Mouse (Mus musculus) heart, adult 2 months (tissue): ENCODE measurements at regions not wholly inside any gene's neighbourhood (a gene's known extent, or its start where the extent isn't known, plus 50 kb on each side); places are given as distances from the start of the nearest gene placed in this dataset.

ENCODE experiments used
- DNase-seq, 2 experiments: peaks; one replicate each; pipeline ENCODE4 v3.0.0; 2021
- H3K27ac ChIP-seq: fragments of 200-600 bp; 2 replicates; pipeline ENCODE4 v1.8.1; 2022
- H3K27me3 ChIP-seq: fragments of 200-500 bp; 2 replicates; pipeline ENCODE4 v1.6.1; 2012; ENCODE audit warnings: mild to moderate bottlenecking, low read length, inconsistent platforms, mixed read lengths; ENCODE audit not compliant: control insufficient read depth, insufficient read depth
- H3K36me3 ChIP-seq: fragments of 200-500 bp; 2 replicates; pipeline ENCODE4 v1.6.1; 2012; ENCODE audit warnings: low read length, inconsistent platforms; ENCODE audit not compliant: control insufficient read depth, insufficient read depth
- H3K4me1 ChIP-seq: fragments of 200-500 bp; 2 replicates; pipeline ENCODE4 v1.6.1; 2011; ENCODE audit warnings: low read length; ENCODE audit not compliant: control insufficient read depth, insufficient read depth
- H3K4me3 ChIP-seq: fragments of 200-600 bp; 2 replicates; pipeline ENCODE4 v1.8.1; 2022
- H3K79me2 ChIP-seq: fragments of 200-500 bp; replicated peaks from 2 replicates; pipeline ENCODE4 v1.6.1; 2012; ENCODE audit warnings: mild to moderate bottlenecking, inconsistent platforms, low read length, moderate library complexity, mixed read lengths; ENCODE audit not compliant: control insufficient read depth, insufficient read depth
- H3K9ac ChIP-seq: fragments of 200-500 bp; 2 replicates; pipeline ENCODE4 v1.6.1; 2012; ENCODE audit warnings: low read depth, mild to moderate bottlenecking, control low read depth, inconsistent platforms, low read length, mixed read lengths
- CTCF ChIP-seq: fragments of 200-600 bp; IDR thresholded peaks from 2 replicates; pipeline ENCODE4 v1.8.1; 2022; ENCODE audit warnings: antibody characterized with exemption, mild to moderate bottlenecking, moderate library complexity
- EP300 ChIP-seq: fragments of 200-500 bp; IDR thresholded peaks from 2 replicates; pipeline ENCODE4 v1.6.1; 2011; ENCODE audit warnings: low read depth, low read length, control low read depth; ENCODE audit not compliant: insufficient read depth
- POLR2A ChIP-seq: fragments of 200-500 bp; IDR thresholded peaks from 2 replicates; pipeline ENCODE4 v1.6.1; 2011; ENCODE audit warnings: mild to moderate bottlenecking, low read depth, low read length, control low read depth; ENCODE audit not compliant: insufficient read depth
- WGBS: fragments of 180-500 bp; shearing (Covaris S2); methylation state at CpG from one replicate; pipeline ENCODE4 v1.1.7; 2018; 5-methylcytosine and 5-hydroxymethylcytosine counted together
- intact Hi-C: fragments of 180-260 bp; cut with DNase I; formaldehyde crosslinking; loops from one replicate; pipeline ENCODE4 v1.15.1; 2025

- Histone ChIP-seq H3K9ac (no peak overlapping the region), H3K27ac (peak overlapping the region; percentile 27; the same call in 1 of the 2 replicates), H3K36me3 (no peaks in the 10 kb centered on the region), H3K79me2 (no peaks in the 10 kb centered on the region), H3K27me3 (no peaks in the 10 kb centered on the region), H3K4me3 (no peak overlapping the region), H3K4me1 (no peaks in the 10 kb centered on the region; the same call in 1 of the 2 replicates)
- peak in 1 of 2 experiments; percentile 20 for DNase-seq
- intact Hi-C loops: no loop called here
- WGBS: 43% methylated on average over 1 of the region's 1 CpGs
- TF ChIP-seq CTCF: no peak
Measured at GRCm38 (mm10) chr3:38076835-38077234, 352.5 kb upstream of the Gm5148 start.

DNA sequence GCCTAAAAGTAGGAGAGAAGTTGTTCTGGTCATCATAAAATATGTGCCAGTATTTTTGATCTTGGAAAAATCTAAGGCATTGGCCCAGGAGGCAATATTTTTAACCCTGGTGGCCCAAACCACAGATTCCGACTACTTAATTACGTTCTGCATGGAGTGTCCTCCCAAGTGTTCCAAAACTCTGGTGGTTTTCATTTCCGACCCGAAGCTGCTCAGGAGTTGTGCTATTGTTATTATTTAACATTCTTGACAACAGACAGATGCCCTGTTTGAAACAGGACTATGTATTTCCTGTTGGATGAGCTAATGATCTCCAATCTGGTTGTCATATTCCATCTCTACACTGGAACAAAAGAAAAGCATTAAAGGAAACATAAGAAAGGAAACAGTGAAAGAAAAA lies 349.7 kb upstream of the Gm5148 start:
- intact Hi-C loops: no loop called here
- Histone ChIP-seq H3K4me3 (no peak overlapping the region), H3K36me3 (no peaks in the 10 kb centered on the region), H3K27me3 (no peaks in the 10 kb centered on the region), H3K4me1 (no peaks in the 10 kb centered on the region; the same call in 1 of the 2 replicates), H3K9ac (no peak overlapping the region), H3K27ac (no peak overlapping the region), H3K79me2 (no peaks in the 10 kb centered on the region)
- DNase-seq: no peak
- 72% methylated on average over 4 of the region's 4 CpGs for WGBS
- TF ChIP-seq POLR2A (no peak), EP300 (no peak)

GRCm38 (mm10) chr3:38055627-38056026 lies 331.3 kb upstream of the Gm5148 start:
- 80% methylated on average over 9 of the region's 9 CpGs for WGBS

GRCm38 (mm10) chr3:38052941-38053340 lies 328.7 kb upstream of the Gm5148 start:
- no peak overlapping the region for H3K9ac ChIP-seq
- no peak overlapping the region for H3K4me3 ChIP-seq
- WGBS: 85% methylated on average over 7 of the region's 7 CpGs
- no peak for DNase-seq
- no peaks in the 10 kb centered on the region for H3K36me3 ChIP-seq
- intact Hi-C loops: no loop called here
- TF ChIP-seq CTCF: no peak
- TF ChIP-seq EP300: no peak
- TF ChIP-seq POLR2A: no peak
- no peaks in the 10 kb centered on the region for H3K27me3 ChIP-seq
- no peaks in the 10 kb centered on the region for H3K4me1 ChIP-seq
- no peaks in the 10 kb centered on the region for H3K79me2 ChIP-seq
- no peak overlapping the region for H3K27ac ChIP-seq

More at GRCm38 (mm10) chr3:38055627-38056026, 331.3 kb upstream of the Gm5148 start:
- TF ChIP-seq EP300 (no peak), CTCF (no peak), POLR2A (no peak)
- Histone ChIP-seq H3K9ac (no peak overlapping the region), H3K79me2 (no peaks in the 10 kb centered on the region), H3K27me3 (no peaks in the 10 kb centered on the region), H3K4me1 (no peaks in the 10 kb centered on the region), H3K27ac (no peak overlapping the region), H3K4me3 (no peak overlapping the region), H3K36me3 (no peaks in the 10 kb centered on the region)
- intact Hi-C loops: no loop called here
- DNase-seq: no peak

DNA sequence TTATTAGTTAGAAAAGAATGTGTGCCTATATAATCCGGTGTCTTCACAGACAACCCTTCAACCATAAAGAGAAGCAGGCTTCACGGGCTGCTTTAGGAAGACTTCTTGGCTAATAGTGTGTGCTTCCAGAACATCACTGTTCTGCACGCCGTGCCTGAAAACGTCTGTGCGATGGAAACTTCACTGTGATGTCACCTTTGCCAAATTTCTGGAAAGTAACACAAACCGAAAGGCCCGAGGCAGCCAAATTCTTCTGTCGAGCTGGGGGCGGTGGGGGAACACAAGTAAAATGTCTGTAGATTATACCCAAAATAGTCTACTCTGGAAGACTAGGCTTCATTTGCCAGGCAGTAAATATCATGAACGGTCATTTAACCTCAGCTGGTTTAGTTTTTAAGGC lies 327.5 kb upstream of the Gm5148 start:
- Histone ChIP-seq H3K79me2 (no peaks in the 10 kb centered on the region), H3K27me3 (no peaks in the 10 kb centered on the region), H3K27ac (no peak overlapping the region), H3K4me1 (no peaks in the 10 kb centered on the region), H3K9ac (no peak overlapping the region), H3K4me3 (no peak overlapping the region), H3K36me3 (no peaks in the 10 kb centered on the region)
- TF ChIP-seq CTCF (no peak), POLR2A (no peak), EP300 (no peak)
- intact Hi-C loops: no loop called here
- DNase-seq: no peak
- 85% methylated on average over 11 of the region's 11 CpGs for WGBS

DNA sequence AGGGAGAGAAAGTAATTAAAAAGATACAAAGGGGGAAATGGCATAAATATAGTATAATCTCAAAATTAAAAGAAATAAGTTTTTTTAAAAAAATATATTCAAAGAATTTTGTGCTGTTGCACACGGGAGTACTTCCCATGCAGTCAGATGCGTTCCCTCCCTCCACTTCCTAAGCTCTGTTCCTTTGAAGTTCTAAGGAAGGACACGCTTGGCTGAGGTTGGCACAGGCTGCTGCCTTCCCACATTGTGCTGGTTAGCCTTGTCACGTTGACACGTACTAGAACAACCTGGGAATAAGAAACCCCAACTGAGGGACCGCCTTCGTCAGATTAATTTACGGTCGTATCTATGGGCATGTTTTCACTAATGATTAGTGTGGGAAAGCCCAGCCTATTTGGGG lies 326.6 kb upstream of the Gm5148 start:
- H3K36me3 ChIP-seq: no peaks in the 10 kb centered on the region
- no peaks in the 10 kb centered on the region for H3K4me1 ChIP-seq
- no peak for DNase-seq
- no peak overlapping the region for H3K4me3 ChIP-seq
- H3K27ac ChIP-seq: no peak overlapping the region
- H3K79me2 ChIP-seq: no peaks in the 10 kb centered on the region
- H3K27me3 ChIP-seq: no peaks in the 10 kb centered on the region
- no peak overlapping the region for H3K9ac ChIP-seq
- intact Hi-C loops: no loop called here
- 67% methylated on average over 9 of the region's 9 CpGs for WGBS
- TF ChIP-seq CTCF (no peak), EP300 (no peak), POLR2A (no peak)

GRCm38 (mm10) chr3:38050366-38050765 lies 326.1 kb upstream of the Gm5148 start:
- Histone ChIP-seq H3K79me2 (no peaks in the 10 kb centered on the region), H3K36me3 (no peaks in the 10 kb centered on the region), H3K4me1 (no peaks in the 10 kb centered on the region), H3K4me3 (no peak overlapping the region), H3K9ac (no peak overlapping the region), H3K27me3 (no peaks in the 10 kb centered on the region), H3K27ac (no peak overlapping the region)
- TF ChIP-seq EP300 (no peak), POLR2A (no peak), CTCF (no peak)
- WGBS: 58% methylated on average over 1 of the region's 1 CpGs
- intact Hi-C loops: no loop called here
- DNase-seq: peak in 1 of 2 experiments; percentile 13
